Mouse (Mus musculus): ENCODE results near the gene Pidd1. TPM values are rescaled to one million over a fixed set of nuclear protein-coding genes. Genes with fewer than 3 reads are reported as not detected.
"Not testable (repeated sequence)": the region's sequence is repeated elsewhere in the genome, so short reads cannot be mapped to it uniquely, and the experiment has no call there.

Pidd1 gene
- total RNA-seq, 1 experiment from 2014 or later, result 3.0 TPM

GRCm38 (mm10) chr7:141458661-141459060 is 14.8 kb upstream of the Pidd1 start:
- no peak for DNase-seq

DNA sequence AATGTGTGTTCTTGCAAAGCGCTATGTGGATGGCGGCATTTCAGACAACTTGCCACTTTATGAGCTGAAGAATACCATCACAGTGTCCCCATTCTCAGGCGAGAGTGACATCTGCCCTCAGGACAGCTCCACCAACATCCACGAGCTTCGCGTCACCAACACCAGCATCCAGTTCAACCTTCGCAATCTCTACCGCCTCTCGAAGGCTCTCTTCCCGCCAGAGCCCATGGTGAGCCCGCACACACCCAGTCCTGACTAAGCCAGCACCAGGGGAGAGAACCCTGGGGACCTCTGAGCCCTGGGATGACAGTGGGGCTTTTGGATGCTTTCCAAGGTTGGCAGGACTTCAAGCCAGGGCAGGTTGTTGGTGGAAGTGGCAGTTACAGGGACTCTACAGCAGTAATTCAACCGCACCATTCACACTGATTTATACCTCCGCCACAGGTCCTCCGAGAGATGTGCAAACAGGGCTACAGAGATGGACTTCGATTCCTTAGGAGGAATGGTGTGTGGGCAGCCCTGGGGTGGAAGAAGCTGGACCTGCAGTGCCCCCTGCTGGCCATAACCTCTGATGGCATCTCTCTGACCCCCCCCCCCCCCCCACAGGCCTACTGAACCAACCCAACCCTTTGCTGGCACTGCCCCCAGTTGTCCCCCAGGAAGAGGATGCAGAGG is 14.3 kb upstream of the Pidd1 start:
- peak; percentile 68 for DNase-seq

DNA sequence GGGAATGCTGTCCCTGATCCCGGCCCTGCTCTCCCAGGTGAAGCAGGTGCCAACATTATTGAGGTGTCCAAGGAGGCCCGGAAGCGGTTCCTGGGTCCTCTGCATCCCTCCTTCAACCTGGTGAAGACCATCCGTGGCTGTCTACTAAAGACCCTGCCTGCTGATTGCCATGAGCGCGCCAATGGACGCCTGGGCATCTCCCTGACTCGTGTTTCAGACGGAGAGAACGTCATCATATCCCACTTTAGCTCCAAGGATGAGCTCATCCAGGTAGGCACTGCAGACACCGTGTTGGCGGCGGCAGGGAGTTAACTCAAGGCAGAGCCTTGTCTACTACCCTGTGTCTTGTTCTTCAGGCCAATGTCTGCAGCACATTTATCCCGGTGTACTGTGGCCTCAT is 13.4 kb upstream of the Pidd1 start:
- DNase-seq, result no peak

GRCm38 (mm10) chr7:141456739-141457138 is 12.9 kb upstream of the Pidd1 start:
- DNase-seq, result peak; percentile 65

- DNase-seq, result peak; percentile 68
Measured at GRCm38 (mm10) chr7:141455610-141456314, 11.9 kb upstream of the Pidd1 start.

- DNase-seq, result peak; percentile 98
Measured at GRCm38 (mm10) chr7:141454967-141455551, 11.2 kb upstream of the Pidd1 start, which contains the start of gene Pnpla2. Pnpla2 (plus strand) TSS chr7:141455198.

GRCm38 (mm10) chr7:141453636-141454035 is 9.8 kb upstream of the Pidd1 start:
- DNase-seq, result no peak

- no peak for DNase-seq
Measured at GRCm38 (mm10) chr7:141451928-141452327, 8.1 kb upstream of the Pidd1 start.

GRCm38 (mm10) chr7:141447110-141447991 is 3.5 kb upstream of the Pidd1 start, which contains the start of gene Rplp2:
Rplp2 (plus strand) TSS chr7:141447370.
- DNase-seq, result peak; percentile 93

DNA sequence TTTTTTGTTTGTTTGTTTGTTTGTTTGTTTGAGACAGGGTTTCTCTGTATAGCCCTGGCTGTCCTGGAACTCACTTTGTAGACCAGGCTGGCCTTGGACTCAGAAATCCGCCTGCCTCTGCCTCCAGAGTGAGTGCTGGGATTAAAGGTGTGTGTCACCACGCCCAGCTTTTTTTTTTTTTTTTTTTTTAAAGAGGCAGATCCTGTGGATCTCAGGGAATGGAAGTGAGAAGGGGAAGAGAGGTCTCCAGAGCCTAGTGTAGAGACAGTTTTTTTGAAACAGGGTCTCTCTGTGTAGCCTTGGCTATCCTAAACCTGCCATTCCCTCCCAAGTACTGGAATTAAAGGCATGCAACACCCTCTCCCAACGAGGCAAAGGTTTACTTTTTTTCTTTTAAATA is 2.5 kb upstream of the Pidd1 start:
- DNase-seq, result not testable (repeated sequence)

DNA sequence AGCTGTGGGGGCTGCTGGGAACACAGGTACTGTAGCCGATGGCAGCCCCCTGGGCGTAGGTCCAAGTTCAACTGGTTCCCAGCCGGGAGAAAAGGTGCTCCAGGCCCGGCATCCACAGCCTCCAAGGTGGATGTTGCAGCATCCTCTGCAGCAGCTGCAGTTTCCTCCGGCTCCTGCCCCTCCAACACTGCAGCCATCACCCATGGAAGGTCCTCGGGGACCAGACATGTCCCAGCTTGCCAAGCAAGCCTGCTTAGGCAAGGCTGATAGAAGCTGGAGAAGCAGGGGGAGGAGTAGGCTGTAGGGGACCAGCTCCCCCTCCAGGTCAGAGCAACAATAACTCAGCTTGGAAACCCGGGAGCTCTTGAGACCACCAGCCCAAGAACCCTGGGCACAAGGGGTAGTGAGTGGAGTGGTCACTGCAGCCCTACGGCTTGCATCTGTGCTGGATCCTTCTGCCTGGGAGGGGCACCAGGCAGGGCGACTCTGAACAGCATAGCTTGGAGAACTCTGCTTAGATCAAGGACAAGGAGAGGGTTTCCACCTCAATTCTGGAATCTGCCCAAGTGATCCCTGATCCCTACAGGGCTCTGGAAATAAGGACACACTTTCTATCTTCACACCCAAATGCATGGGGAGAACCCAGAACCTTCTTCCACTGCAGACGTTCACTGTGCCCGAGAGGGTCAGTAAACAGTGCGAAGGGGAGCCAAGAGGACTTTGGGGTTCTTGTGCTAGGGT is 574 bp downstream of the Pidd1 start:
- no peak for DNase-seq

DNA sequence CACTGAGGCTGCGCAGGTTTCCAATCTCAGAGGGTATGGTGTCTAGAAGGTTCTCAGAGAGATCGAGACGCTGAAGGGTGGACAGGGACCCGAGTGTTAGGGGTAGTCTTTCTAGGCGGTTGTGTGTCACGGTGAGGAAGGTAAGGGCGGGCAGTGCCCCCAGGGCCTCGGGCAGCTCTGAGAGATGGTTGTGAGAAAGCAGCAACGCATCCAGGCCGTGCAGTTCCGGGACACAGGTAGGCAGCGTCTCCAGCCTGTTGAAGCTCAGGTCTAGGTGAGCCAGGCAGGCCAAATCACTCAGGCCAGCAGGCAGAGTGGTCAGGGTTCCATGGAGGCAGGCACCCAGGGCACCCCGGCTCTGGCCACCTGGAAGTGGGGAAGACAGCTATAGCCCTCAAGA is 1.6 kb downstream of the Pidd1 start:
- DNase-seq, result no peak

GRCm38 (mm10) chr7:141441460-141441859 is 2.4 kb downstream of the Pidd1 start:
- no peak for DNase-seq

- DNase-seq, result peak; percentile 69
Measured at GRCm38 (mm10) chr7:141440613-141441012, 3.2 kb downstream of the Pidd1 start.

- no peak for DNase-seq
Measured at GRCm38 (mm10) chr7:141439811-141440210, 4.0 kb downstream of the Pidd1 start.

GRCm38 (mm10) chr7:141439140-141439679 is 4.6 kb downstream of the Pidd1 start:
- no peak for DNase-seq

DNA sequence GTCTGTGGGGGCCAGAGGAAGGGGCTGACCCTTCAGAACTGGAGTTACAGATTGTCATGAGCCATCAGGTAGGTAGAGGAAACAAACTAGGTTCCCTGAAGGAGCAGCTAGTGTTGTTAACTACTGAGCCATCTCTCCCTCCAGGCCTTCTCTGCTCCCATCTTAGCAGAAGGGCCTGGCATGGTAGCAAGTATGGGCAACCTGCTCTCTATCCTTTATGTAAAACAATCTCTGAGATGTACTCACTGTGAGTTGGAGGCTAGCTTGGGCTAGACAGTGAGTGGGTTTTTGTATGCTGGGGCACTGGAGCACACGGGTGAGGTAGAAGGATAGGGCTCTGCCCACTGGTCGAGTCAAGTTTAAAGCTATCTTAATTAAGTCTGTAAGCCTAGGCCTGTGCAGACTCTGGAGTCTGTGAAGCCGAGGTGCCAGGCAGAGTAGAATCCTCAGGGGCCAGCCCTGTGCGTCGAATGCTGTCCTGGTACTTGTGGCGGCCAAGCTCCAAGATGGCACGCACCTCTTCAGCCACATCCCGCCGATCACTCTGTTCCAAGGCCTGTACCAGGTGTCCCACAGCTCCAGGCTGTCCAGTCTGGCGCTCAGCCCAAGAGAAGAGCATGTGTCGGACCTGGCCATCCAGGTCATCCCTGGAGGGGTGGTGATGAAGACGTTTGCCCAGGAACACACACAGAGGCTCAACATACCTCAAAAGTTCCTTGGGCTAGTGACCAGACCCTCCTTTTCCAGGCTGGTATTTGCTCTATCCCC is 5.4 kb downstream of the Pidd1 start:
- no peak for DNase-seq

- DNase-seq, result peak; percentile 88
Measured at GRCm38 (mm10) chr7:141437178-141438120, 6.4 kb downstream of the Pidd1 start, which contains the start of gene Slc25a22. Slc25a22 (minus strand) TSS chr7:141437892.

DNA sequence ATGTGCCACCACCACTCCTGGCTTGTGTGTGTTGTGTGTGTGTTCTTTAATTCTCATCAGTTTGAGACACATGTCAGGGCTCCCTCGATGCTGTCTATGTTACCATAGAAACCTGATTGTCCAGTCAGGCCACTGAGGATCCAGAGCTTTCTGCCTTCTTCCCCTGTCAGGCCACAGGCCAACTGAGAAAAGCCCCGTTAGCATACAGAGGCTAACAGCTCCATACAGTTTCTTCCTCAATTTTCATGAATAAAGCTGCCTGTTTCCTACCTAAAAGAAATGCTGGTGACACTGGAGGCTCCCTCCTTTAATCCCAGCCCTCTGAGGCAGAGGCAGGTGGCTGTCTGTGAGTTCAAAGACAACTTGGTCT is 7.3 kb downstream of the Pidd1 start:
- DNase-seq, result no peak
